ENCODE assay signal across 8 mouse cellular contexts in genomic region chr17:35242015-35242941, GRCm38 (mm10). TPM values are rescaled to one million over a fixed set of nuclear protein-coding genes. Genes with fewer than 3 reads are reported as not detected.
DNase-seq lines count a peak whose midpoint lies in the region; ATAC-seq lines count a peak whose summit lies in the region.

No protein-coding gene starts in this region.

- H3K27ac ChIP-seq in embryonic facial prominence, embryonic 13.5 days, result peak overlapping the region; percentile 99
- peak overlapping the region; percentile 93 for H3K27ac ChIP-seq in macrophage

- WGBS in embryonic facial prominence, embryonic 13.5 days, result under 1% methylated on average over 55 of the region's 55 CpGs
- under 1% methylated on average over 54 of the region's 55 CpGs for WGBS in macrophage (ENCODE audit: missing documents)

- no peaks in the 10 kb centered on the region for H3K9me3 ChIP-seq in embryonic facial prominence, embryonic 13.5 days

- no peaks in the 10 kb centered on the region for H3K27me3 ChIP-seq in embryonic facial prominence, embryonic 13.5 days

- peaks cover 41% of the 10 kb centered on the region for H3K4me1 ChIP-seq in embryonic facial prominence, embryonic 13.5 days

- peaks cover 48% of the 10 kb centered on the region for H3K36me3 ChIP-seq in embryonic facial prominence, embryonic 13.5 days
- H3K36me3 ChIP-seq in macrophage (ENCODE audit: inconsistent target), result peaks cover 24% of the 10 kb centered on the region

- intact Hi-C loops in heart, postnatal 14 days (cut with DNase I), result loop anchor here (5.0 to 10.0 kb wide), 2 partner anchors 390 to 1127 kb away; partner anchors contain the start of genes H2-DMa, Nelfe and Skiv2l

- H3K9ac ChIP-seq in embryonic facial prominence, embryonic 13.5 days, result peak overlapping the region; percentile 100

- ATAC-seq in cerebellum, adult (ENCODE audit: insufficient number of reproducible peaks, low FRiP score, low TSS enrichment), result peak; percentile 26; the same call in 1 of the 2 replicates
- ATAC-seq in embryonic facial prominence, embryonic 13.5 days (ENCODE audit: insufficient number of reproducible peaks, insufficient read depth, low FRiP score, low TSS enrichment, low read depth), result peak; percentile 1; the same call in 1 of the 2 replicates

- DNase-seq in cerebellum, adult 11 months, result no peak
- peak; percentile 80 for DNase-seq in adipocyte (ENCODE audit: low spot score)
- peak; percentile 39 to 73 for DNase-seq in heart, postnatal 14 days
- peak; percentile 55 to 66 for DNase-seq in layer of hippocampus, postnatal 10 days (ENCODE audit: low spot score in 2 of 2)
- peak; percentile 46 for DNase-seq in right cerebral cortex, postnatal 4 days

- peak overlapping the region; percentile 95 for H3K4me3 ChIP-seq in embryonic facial prominence, embryonic 13.5 days
- H3K4me3 ChIP-seq in macrophage (ENCODE audit: inconsistent target), result peak overlapping the region; percentile 87

- peaks cover 52% of the 10 kb centered on the region for H3K79me2 ChIP-seq in macrophage (ENCODE audit: inconsistent target)

- H3K4me2 ChIP-seq in embryonic facial prominence, embryonic 13.5 days, result peak overlapping the region; percentile 94

RNA-seq across cellular contexts. Expression of gene Ddx39b, which starts 0.7 kb away (rescaled TPM):
- 498 and 543 TPM in 2 replicates for polyA plus RNA-seq in embryonic facial prominence, embryonic 13.5 days (2015; fragmentation: Nextera tagmentation; extraction: Ambion mirVana)
- 100 to 1,000 TPM; 107 to 118 TPM for total RNA-seq in heart, postnatal 14 days (2021)
- total RNA-seq in layer of hippocampus, postnatal 10 days (2021), result 100 to 1,000 TPM; 257 to 272 TPM
- 100 to 1,000 TPM; 305 to 692 (median 502) TPM for total RNA-seq in macrophage (2018; cell fraction: chromatin; rRNA removed)
- 100 to 1,000 TPM in 13 of 26 experiments, 10 to 100 TPM in 13; 75.9 to 135 (median 100) TPM for total RNA-seq in macrophage (2018; cell fraction: cytosol; rRNA removed)
- total RNA-seq in macrophage (2018; cell fraction: nucleus; rRNA removed), result 100 to 1,000 TPM; 313 to 609 (median 458) TPM
- polyA plus RNA-seq in macrophage (2018), result 113 to 158 TPM (median 122 TPM) in 3 replicates

RNA-seq across cellular contexts. Expression of gene Nfkbil1, which starts 6.7 kb away (rescaled TPM):
- polyA plus RNA-seq in embryonic facial prominence, embryonic 13.5 days (2015; fragmentation: Nextera tagmentation; extraction: Ambion mirVana), result 10.4 and 12.0 TPM in 2 replicates
- total RNA-seq in heart, postnatal 14 days (2021), result 10 to 100 TPM in 1 of 2 experiments, 1 to 10 TPM in 1; 8.4 to 10.4 TPM
- total RNA-seq in layer of hippocampus, postnatal 10 days (2021), result 10 to 100 TPM; 14.2 to 15.5 TPM
- total RNA-seq in macrophage (2018; cell fraction: chromatin; rRNA removed), result 10 to 100 TPM in 24 of 26 experiments, 1 to 10 TPM in 2; 6.7 to 47.8 (median 25.9) TPM
- 10 to 100 TPM in 22 of 26 experiments, 1 to 10 TPM in 4; 8.7 to 22.2 (median 18.1) TPM for total RNA-seq in macrophage (2018; cell fraction: cytosol; rRNA removed)
- total RNA-seq in macrophage (2018; cell fraction: nucleus; rRNA removed), result 10 to 100 TPM in 22 of 26 experiments, 1 to 10 TPM in 4; 8.6 to 27.7 (median 18.6) TPM
- polyA plus RNA-seq in macrophage (2018), result 8.3 to 16.7 TPM (median 14.8 TPM) in 3 replicates

RNA-seq across cellular contexts. Expression of gene Atp6v1g2, which starts 8.8 kb away (rescaled TPM):
- 3.9 and 4.1 TPM in 2 replicates for polyA plus RNA-seq in embryonic facial prominence, embryonic 13.5 days (2015; fragmentation: Nextera tagmentation; extraction: Ambion mirVana)
- total RNA-seq in heart, postnatal 14 days (2021), result 1 to 10 TPM; 4.1 to 4.4 TPM
- 100 to 1,000 TPM; 310 to 356 TPM for total RNA-seq in layer of hippocampus, postnatal 10 days (2021)
- total RNA-seq in macrophage (2018; cell fraction: chromatin; rRNA removed), result 10 to 100 TPM in 18 of 26 experiments, 1 to 10 TPM in 8; 4.2 to 28.2 (median 14.3) TPM
- total RNA-seq in macrophage (2018; cell fraction: cytosol; rRNA removed), result 1 to 10 TPM; 2.2 to 6.6 (median 3.8) TPM
- 10 to 100 TPM in 10 of 26 experiments, 1 to 10 TPM in 16; 4.8 to 33.5 (median 8.2) TPM for total RNA-seq in macrophage (2018; cell fraction: nucleus; rRNA removed)
- 5.0 to 12.5 TPM (median 6.9 TPM) in 3 replicates for polyA plus RNA-seq in macrophage (2018)

RNA-seq across cellular contexts. Expression of gene H2-D1, which starts 20.3 kb away (rescaled TPM):
- polyA plus RNA-seq in embryonic facial prominence, embryonic 13.5 days (2015; fragmentation: Nextera tagmentation; extraction: Ambion mirVana), result 28.7 and 30.7 TPM in 2 replicates
- total RNA-seq in heart, postnatal 14 days (2021), result 10 to 100 TPM; 77.3 to 77.5 TPM
- 10 to 100 TPM; 15.2 to 17.5 TPM for total RNA-seq in layer of hippocampus, postnatal 10 days (2021)
- 1,000 to 10,000 TPM; 1,047 to 3,424 (median 2,210) TPM for total RNA-seq in macrophage (2018; cell fraction: chromatin; rRNA removed)
- 1,000 to 10,000 TPM; 3,633 to 6,553 (median 5,167) TPM for total RNA-seq in macrophage (2018; cell fraction: cytosol; rRNA removed)
- over 10,000 TPM in 1 of 26 experiments, 1,000 to 10,000 TPM in 25; 2,886 to 10,022 (median 6,458) TPM for total RNA-seq in macrophage (2018; cell fraction: nucleus; rRNA removed)
- polyA plus RNA-seq in macrophage (2018), result 2,972 to 5,352 TPM (median 3,334 TPM) in 3 replicates

RNA-seq across cellular contexts. Expression of gene Gm16181, which starts 21.6 kb away (rescaled TPM):
- polyA plus RNA-seq in embryonic facial prominence, embryonic 13.5 days (2015; fragmentation: Nextera tagmentation; extraction: Ambion mirVana), result not detected in 2 replicates
- under 1 TPM in 1 of 2 experiments, not detected in 1; 0.71 TPM for total RNA-seq in heart, postnatal 14 days (2021)
- total RNA-seq in layer of hippocampus, postnatal 10 days (2021), result not detected
- total RNA-seq in macrophage (2018; cell fraction: chromatin; rRNA removed), result 10 to 100 TPM in 3 of 26 experiments, 1 to 10 TPM in 12, not detected in 11; 2.4 to 18.5 (median 7.6) TPM
- 1 to 10 TPM in 11 of 26 experiments, under 1 TPM in 7, not detected in 8; 0.51 to 4.6 (median 1.3) TPM for total RNA-seq in macrophage (2018; cell fraction: cytosol; rRNA removed)
- total RNA-seq in macrophage (2018; cell fraction: nucleus; rRNA removed), result 10 to 100 TPM in 7 of 26 experiments, 1 to 10 TPM in 14, not detected in 5; 1.2 to 30.6 (median 7.2) TPM
- polyA plus RNA-seq in macrophage (2018), result not detected in 3 replicates

Comparison
In these comparisons a context has a peak if more than half of its experiments do, and no peak if none do; other contexts are left out.
1. RNA of gene Atp6v1g2, which starts 8.8 kb away (total RNA-seq): 310 to 356 TPM in layer of hippocampus, postnatal 10 days; 4.1 to 4.4 TPM in heart, postnatal 14 days; every median in the first group is over 10 times any median in the second.